Mouse (Mus musculus) heart, embryonic 15.5 days (tissue): ENCODE data around the gene Hoxc4. TPM values are rescaled to one million over a fixed set of nuclear protein-coding genes. Genes with fewer than 3 reads are reported as not detected.
A peak's percentile ranks its signal among the peaks of the same experiment; 100 is the strongest.

ENCODE experiments used
- ATAC-seq: fragments of 200-750 bp; cut with Nextera tagmentation; replicated peaks from 2 replicates; pipeline ENCODE4 v1.8.0; 2017; ENCODE audit warnings: low read depth, moderate TSS enrichment; ENCODE audit not compliant: insufficient number of reproducible peaks, insufficient read depth, low FRiP score
- H3K27ac ChIP-seq: fragments of 300-500 bp; sonication (generic); 2 replicates; pipeline ENCODE4 v1.5.1; 2015; ENCODE audit warnings: mild to moderate bottlenecking, inconsistent platforms
- H3K27me3 ChIP-seq: fragments of 300-500 bp; sonication (generic); 2 replicates; pipeline ENCODE4 v1.6.1; 2015; ENCODE audit warnings: inconsistent platforms
- H3K36me3 ChIP-seq: fragments of 300-500 bp; sonication (generic); 2 replicates; pipeline ENCODE4 v1.6.1; 2015; ENCODE audit warnings: mild to moderate bottlenecking, inconsistent platforms
- H3K4me1 ChIP-seq: fragments of 300-500 bp; sonication (generic); replicated peaks from 2 replicates; pipeline ENCODE4 v1.6.1; 2015; ENCODE audit warnings: inconsistent platforms
- H3K4me2 ChIP-seq: fragments of 300-500 bp; sonication (generic); 2 replicates; pipeline ENCODE4 v1.6.1; 2015; ENCODE audit warnings: inconsistent platforms, mild to moderate bottlenecking, moderate library complexity
- H3K4me3 ChIP-seq: fragments of 300-500 bp; sonication (generic); 2 replicates; pipeline ENCODE4 v1.5.1; 2015; ENCODE audit warnings: mild to moderate bottlenecking, inconsistent platforms
- H3K9ac ChIP-seq: fragments of 300-500 bp; sonication (generic); 2 replicates; pipeline ENCODE4 v1.6.1; 2015; ENCODE audit warnings: mild to moderate bottlenecking, inconsistent platforms
- H3K9me3 ChIP-seq: fragments of 300-500 bp; sonication (generic); replicated peaks from 2 replicates; pipeline ENCODE4 v1.6.1; 2016; ENCODE audit warnings: inconsistent platforms
- WGBS: fragments of 180-500 bp; shearing (Covaris S2); methylation state at CpG from one replicate; pipeline ENCODE4 v1.1.7; 2015; ENCODE audit warnings: mixed read lengths; 5-methylcytosine and 5-hydroxymethylcytosine counted together
- polyA plus RNA-seq: library from polyadenylated mRNA; unstranded; fragments of >200 nt; fragmentation: Nextera tagmentation; extraction: Ambion mirVana; gene quantifications from 2 replicates; pipeline ENCODE4 v1.2.1, GENCODE M21; 2015

Gene Hoxc4
- polyA plus RNA-seq, 1 experiment from 2014 or later = 0.52 TPM

DNA sequence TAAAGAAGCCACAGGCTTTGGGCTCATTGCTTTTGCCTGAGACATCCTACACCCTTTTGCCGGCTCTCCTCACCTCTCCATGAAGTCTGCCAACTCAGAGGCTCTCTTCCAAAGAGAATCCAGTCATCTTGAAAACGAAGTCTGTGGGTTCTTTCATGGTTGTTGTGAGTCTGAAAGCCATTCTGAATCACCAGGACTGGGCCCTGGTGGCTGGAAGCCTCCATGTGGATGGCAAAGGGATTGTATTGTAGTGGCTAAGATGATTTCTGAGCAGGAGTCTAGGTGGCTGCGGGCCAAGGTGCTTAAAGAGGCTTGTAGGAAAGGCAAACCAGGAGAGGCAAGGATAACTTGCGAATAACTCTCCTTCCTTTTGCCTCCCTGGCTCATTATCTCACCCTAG, 16.6 kb upstream of the Hoxc4 start:
- peaks cover 30% of the 10 kb centered on the region for H3K4me1 ChIP-seq
- ATAC-seq = no peak
- 30% methylated on average over 4 of the region's 4 CpGs for WGBS
- H3K27ac ChIP-seq = no peak overlapping the region
- no peak overlapping the region for H3K9ac ChIP-seq
- H3K9me3 ChIP-seq = no peaks in the 10 kb centered on the region
- peaks cover 100% of the 10 kb centered on the region for H3K27me3 ChIP-seq
- H3K4me3 ChIP-seq = no peak overlapping the region
- H3K4me2 ChIP-seq = no peak overlapping the region
- no peaks in the 10 kb centered on the region for H3K36me3 ChIP-seq

DNA sequence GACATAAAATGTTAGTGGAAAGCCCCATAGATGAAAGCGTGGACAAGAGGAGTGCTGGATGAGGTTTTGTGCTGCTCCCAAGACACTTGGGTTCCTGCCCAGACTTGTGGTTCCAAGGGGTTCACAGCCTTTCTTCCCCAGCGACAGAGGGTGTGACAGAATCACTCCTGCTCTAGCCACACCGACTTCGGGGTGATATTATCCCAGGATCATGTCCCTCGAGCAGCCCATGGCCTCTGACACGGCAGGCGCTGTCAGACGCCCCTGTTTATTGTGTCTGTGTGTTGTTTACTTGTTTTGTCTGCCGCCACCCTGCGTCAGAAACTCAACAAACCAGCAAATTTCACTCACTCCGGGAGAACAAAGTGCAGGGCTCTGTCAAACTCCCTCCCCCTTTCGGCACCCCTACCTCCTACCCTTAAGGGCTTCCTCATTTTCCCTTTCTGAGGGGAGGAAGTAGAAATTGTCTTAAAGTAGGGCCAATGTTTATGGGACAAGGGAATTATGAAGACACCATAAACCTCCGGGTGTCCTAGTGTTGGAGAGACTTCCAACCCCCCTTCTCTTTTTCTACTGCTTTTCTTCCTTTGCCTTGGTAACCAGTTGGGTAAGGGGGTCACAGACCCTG, 15.8 kb upstream of the Hoxc4 start:
- Histone ChIP-seq H3K4me1 (peaks cover 30% of the 10 kb centered on the region), H3K4me2 (no peak overlapping the region), H3K27ac (no peak overlapping the region), H3K27me3 (peaks cover 100% of the 10 kb centered on the region), H3K4me3 (no peak overlapping the region), H3K9ac (no peak overlapping the region), H3K9me3 (no peaks in the 10 kb centered on the region), H3K36me3 (no peaks in the 10 kb centered on the region)
- 27% methylated on average over 13 of the region's 13 CpGs for WGBS
- ATAC-seq = no peak

DNA sequence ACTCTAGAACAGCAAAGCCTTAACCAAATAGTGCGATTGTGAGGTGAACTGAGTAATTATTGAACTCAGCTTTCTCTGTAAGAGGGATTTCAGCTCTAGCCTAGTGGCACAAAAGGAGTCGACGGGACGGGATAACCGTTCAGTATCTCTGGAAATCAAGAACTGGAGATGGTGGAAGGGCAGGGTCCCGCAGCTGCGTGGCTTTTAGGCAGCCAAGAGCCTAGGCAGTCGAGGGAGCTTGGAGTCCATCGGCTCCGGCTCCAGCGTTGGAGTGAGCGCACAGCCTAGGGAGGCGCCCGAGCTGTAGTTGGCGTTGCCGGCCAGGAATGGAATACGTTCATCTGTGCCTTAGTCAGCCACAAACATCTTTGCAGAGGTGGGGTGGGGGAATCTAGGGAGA, 13.4 kb upstream of the Hoxc4 start:
- H3K4me2 ChIP-seq = no peak overlapping the region
- peaks cover 100% of the 10 kb centered on the region for H3K27me3 ChIP-seq
- H3K27ac ChIP-seq = no peak overlapping the region
- no peak for ATAC-seq
- H3K4me3 ChIP-seq = no peak overlapping the region
- no peak overlapping the region for H3K9ac ChIP-seq
- peaks cover 14% of the 10 kb centered on the region for H3K4me1 ChIP-seq
- under 1% methylated on average over 17 of the region's 17 CpGs for WGBS
- H3K9me3 ChIP-seq = no peaks in the 10 kb centered on the region
- H3K36me3 ChIP-seq = no peaks in the 10 kb centered on the region

DNA sequence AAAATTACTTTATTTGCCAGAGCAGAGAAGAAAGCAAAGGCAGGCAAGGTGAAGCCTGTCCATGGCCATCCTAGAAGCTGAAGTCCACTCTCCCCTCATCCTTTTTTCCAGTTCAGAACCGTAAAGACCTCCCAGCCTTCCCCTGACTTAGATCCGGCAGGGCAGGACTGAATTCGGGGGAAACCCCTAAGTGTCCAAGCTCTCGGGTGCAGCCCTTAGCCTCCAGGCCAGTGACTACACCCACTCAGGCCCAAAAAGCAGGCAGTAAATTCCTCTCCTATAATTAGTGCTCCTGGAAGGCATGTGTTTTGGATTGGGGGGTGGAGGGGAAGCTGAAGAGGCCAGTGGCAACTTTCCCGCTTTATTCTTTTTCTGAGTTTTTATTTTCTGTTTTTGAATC, 12.9 kb upstream of the Hoxc4 start:
- Histone ChIP-seq H3K4me3 (no peak overlapping the region), H3K27ac (no peak overlapping the region), H3K9me3 (no peaks in the 10 kb centered on the region), H3K27me3 (peaks cover 100% of the 10 kb centered on the region), H3K4me2 (no peak overlapping the region), H3K4me1 (peaks cover 9% of the 10 kb centered on the region), H3K9ac (no peak overlapping the region), H3K36me3 (no peaks in the 10 kb centered on the region)
- 11% methylated on average over 5 of the region's 5 CpGs for WGBS
- no peak for ATAC-seq

DNA sequence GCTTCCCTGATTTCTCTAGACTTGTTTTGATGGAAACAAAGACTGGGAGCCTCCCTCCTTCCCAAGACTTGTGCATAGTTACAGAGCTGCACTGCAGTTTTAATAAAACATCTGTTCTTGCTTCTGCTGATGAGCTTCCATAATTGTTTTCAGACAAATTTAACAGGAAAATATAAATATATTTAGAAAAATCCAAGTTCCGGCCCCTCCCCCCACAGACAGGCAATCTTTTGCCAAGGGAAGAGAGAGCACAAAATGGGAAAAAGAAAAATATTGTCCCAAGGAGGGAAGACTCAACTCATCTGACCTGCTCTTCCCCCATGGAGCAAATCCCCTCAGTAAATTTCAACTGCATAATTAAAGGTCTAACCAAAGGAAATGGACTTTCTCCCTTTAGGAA, 12.4 kb upstream of the Hoxc4 start:
- Histone ChIP-seq H3K9ac (no peak overlapping the region), H3K36me3 (no peaks in the 10 kb centered on the region), H3K4me3 (no peak overlapping the region), H3K4me1 (peaks cover 4% of the 10 kb centered on the region), H3K27ac (no peak overlapping the region), H3K27me3 (peaks cover 100% of the 10 kb centered on the region), H3K9me3 (no peaks in the 10 kb centered on the region), H3K4me2 (no peak overlapping the region)
- 14% methylated on average over 1 of the region's 1 CpGs for WGBS
- no peak for ATAC-seq

DNA sequence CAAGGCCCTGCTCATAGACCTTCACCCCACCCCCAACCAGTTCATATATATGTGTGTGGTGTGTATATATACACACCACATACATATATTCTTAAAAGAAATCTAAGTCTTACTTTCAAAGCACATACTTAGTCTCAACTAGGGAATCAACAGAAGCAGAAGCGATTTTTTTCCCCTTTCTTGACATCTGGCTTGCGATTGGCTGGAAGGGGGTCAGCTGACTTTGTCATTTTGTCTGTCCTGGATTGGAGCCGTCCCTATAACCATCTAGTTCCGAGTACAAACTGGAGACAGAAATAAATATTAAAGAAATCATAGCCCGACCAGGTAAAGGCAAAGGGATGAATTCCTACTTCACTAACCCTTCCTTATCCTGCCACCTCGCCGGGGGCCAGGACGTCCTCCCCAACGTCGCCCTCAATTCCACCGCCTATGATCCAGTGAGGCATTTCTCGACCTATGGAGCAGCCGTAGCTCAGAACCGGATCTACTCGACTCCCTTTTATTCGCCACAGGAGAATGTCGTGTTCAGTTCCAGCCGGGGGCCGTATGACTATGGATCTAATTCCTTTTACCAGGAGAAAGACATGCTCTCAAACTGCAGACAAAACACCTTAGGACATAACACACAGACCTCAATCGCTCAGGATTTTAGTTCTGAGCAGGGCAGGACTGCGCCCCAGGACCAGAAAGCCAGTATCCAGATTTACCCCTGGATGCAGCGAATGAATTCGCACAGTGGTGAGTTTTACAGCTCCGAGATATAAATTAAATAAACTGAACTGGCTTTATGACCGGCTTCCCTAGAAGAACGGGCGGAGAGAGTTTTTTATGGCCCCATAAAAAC, 9.2 kb upstream of the Hoxc4 start:
- no peak overlapping the region for H3K4me2 ChIP-seq
- H3K27me3 ChIP-seq = peaks cover 99% of the 10 kb centered on the region
- no peak overlapping the region for H3K27ac ChIP-seq
- no peaks in the 10 kb centered on the region for H3K36me3 ChIP-seq
- 2% methylated on average over 27 of the region's 27 CpGs for WGBS
- peaks cover 14% of the 10 kb centered on the region for H3K4me1 ChIP-seq
- ATAC-seq = no peak
- H3K9me3 ChIP-seq = no peaks in the 10 kb centered on the region
- H3K4me3 ChIP-seq = no peak overlapping the region
- no peak overlapping the region for H3K9ac ChIP-seq

DNA sequence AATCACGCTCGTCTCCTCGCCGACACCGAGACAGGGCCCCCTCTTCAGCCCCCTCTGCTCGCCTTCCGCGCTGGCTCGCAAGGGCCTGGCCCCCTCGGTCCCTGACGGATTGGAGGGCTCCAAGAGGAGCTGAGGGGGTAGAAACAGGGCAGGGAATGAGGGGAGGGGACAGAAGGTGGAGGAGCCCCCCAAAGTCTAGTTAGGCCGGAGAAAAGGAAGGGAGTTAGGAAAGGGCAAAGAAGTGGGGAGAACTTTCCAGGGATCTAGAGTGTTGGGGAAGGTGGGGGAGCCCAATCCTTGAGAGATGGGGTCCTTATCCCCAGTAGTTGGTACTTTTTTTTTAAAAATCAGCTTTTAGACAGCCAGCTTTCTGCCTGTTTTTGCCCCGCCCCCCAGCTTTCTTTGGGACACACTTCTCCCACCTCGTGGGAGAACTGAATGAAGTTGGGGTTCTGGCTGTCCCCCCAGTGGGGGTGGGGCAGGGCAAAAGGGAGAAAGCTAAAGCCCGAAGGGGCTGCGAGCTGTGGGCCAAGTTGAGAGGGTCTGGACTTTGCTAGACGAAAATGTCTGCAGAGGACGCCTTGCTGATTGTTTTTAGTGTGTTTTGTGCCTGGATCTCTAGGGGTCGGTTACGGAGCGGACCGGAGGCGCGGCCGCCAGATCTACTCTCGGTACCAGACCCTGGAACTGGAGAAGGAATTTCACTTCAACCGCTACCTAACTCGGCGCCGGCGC, 8.5 kb upstream of the Hoxc4 start:
- H3K36me3 ChIP-seq = no peaks in the 10 kb centered on the region
- 5% methylated on average over 31 of the region's 31 CpGs for WGBS
- peaks cover 99% of the 10 kb centered on the region for H3K27me3 ChIP-seq
- H3K9me3 ChIP-seq = no peaks in the 10 kb centered on the region
- ATAC-seq = no peak
- H3K4me3 ChIP-seq = no peak overlapping the region
- H3K4me2 ChIP-seq = 0 out of 2 replicates have a peak overlapping the region, but pooled peaks have one; percentile 1
- peaks cover 15% of the 10 kb centered on the region for H3K4me1 ChIP-seq
- H3K9ac ChIP-seq = no peak overlapping the region
- no peak overlapping the region for H3K27ac ChIP-seq

DNA sequence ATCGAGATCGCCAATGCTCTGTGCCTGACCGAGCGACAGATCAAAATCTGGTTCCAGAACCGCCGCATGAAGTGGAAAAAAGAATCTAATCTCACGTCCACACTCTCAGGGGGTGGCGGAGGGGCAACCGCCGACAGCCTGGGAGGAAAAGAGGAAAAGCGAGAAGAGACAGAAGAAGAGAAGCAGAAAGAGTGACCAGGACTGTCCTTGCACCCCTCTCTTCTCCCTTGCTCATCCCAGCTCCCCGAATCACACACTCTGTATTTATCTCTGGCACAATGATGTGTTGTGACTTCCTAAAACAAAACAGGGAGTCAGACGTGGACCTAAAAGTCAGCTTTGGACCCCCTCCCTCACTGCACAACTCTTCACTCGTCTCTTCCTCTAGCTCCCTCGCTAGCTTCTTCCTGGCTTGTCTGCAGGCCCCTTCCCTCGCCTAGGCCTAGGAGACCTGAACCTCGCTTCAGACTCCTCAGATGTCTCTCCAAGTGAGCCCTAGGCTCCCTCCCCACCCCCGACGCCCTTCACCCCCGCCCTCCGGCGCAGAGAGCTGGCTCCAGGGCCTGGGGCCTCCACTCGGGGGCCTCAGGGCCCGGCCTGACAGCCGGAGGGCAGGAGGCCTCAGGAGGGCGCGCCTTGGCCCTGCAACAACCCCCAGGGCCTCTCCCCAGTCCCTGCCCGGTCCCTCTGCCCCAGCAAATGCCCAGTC, 7.7 kb upstream of the Hoxc4 start:
- no peak overlapping the region for H3K27ac ChIP-seq
- H3K4me1 ChIP-seq = peaks cover 15% of the 10 kb centered on the region
- H3K4me2 ChIP-seq = no peak overlapping the region
- ATAC-seq = no peak
- H3K27me3 ChIP-seq = peaks cover 99% of the 10 kb centered on the region
- no peaks in the 10 kb centered on the region for H3K9me3 ChIP-seq
- no peaks in the 10 kb centered on the region for H3K36me3 ChIP-seq
- H3K4me3 ChIP-seq = no peak overlapping the region
- WGBS = 3% methylated on average over 28 of the region's 28 CpGs
- no peak overlapping the region for H3K9ac ChIP-seq

DNA sequence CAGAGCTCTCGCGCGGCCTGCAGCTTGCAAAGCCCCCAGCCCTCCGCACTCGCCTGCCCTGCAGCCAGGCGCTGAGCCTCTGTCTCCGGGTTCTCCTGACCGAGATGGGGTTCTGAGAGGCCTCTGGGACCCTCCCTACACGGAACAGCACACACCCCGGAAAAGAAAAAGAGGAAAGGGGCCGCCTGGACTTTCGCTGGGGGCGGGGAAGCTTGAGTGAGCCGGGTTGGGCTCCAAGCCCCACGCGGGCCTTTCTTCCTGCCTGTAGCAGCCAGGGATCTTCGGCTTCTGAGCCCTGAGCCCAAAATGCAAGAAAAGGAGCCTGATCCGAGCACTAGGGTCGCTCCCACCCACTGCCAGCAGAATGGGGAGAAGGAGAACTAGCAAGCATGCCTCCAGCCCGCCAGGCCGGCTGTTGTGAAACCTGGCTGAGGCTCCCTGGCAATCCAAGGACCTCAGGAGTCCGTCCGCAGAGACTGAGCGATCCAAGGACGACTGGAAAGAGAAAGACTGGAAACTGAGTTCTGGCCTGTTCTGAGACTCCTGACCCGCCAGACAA, 6.7 kb upstream of the Hoxc4 start:
- 4% methylated on average over 26 of the region's 26 CpGs for WGBS
- Histone ChIP-seq H3K9me3 (no peaks in the 10 kb centered on the region), H3K27me3 (peaks cover 99% of the 10 kb centered on the region), H3K4me2 (no peak overlapping the region), H3K9ac (no peak overlapping the region), H3K27ac (no peak overlapping the region), H3K36me3 (no peaks in the 10 kb centered on the region), H3K4me3 (0 out of 2 replicates have a peak overlapping the region, but pooled peaks have one; percentile 17), H3K4me1 (peaks cover 15% of the 10 kb centered on the region)
- ATAC-seq = no peak

DNA sequence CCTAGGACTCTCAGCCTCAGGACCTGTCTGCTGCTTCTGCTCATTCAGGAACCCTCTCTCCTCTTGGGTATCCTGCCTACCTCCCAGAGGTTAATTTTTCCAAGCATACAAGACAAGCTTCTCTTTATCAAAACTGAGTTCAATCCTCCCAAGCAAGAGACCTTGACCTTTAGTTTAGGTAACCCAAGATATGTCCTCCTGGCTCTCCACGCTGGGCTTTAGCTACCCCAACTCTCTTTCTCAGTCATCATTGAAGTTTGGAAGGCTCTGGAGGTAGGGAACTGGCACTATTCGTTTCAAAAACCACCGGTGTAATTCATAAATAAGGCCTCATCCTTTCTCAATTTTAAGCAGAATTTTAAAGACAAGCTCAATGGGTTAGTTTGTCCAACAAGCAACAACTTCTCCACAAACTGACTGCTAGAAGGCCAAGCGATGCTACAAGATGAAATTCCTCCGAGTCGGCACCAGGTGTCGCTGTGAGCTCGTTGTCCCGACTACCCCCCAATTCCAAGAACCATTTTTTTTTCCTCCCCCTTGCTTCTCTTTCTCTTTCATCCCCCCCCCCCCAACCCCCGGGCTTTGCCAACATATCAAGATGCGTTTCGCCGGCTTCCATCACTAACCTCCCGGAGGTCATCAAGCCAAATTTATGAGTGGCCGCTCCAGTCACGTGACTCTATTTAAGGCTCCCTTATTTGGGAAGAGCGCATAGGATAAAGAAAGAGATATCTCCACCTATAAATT, 5.3 kb upstream of the Hoxc4 start:
- H3K4me3 ChIP-seq = peak overlapping the region; percentile 22
- no peak overlapping the region for H3K27ac ChIP-seq
- H3K4me1 ChIP-seq = peaks cover 15% of the 10 kb centered on the region
- no peaks in the 10 kb centered on the region for H3K36me3 ChIP-seq
- no peaks in the 10 kb centered on the region for H3K9me3 ChIP-seq
- H3K27me3 ChIP-seq = peaks cover 99% of the 10 kb centered on the region
- peak overlapping the region; percentile 41 for H3K4me2 ChIP-seq
- ATAC-seq = no peak
- no peak overlapping the region for H3K9ac ChIP-seq
- WGBS = 4% methylated on average over 17 of the region's 17 CpGs
